ENCODE assay signal across 17 mouse cellular contexts in genomic region chr8:123819683-123820610, GRCm38 (mm10). TPM values are rescaled to one million over a fixed set of nuclear protein-coding genes. Genes with fewer than 3 reads are reported as not detected.
DNase-seq lines count a peak whose midpoint lies in the region; ATAC-seq and TF ChIP-seq lines count a peak whose summit lies in the region.
"Had no signal": no experiment of that assay in that cellular context is flagged by ENCODE, and none has a peak within 500 bp of the region (broad histone marks: within the 10 kb centered on the region; RNA-seq: fewer than 3 reads in every experiment).

No protein-coding gene starts in this region.

- no peaks in the 10 kb centered on the region for H3K9me3 ChIP-seq in kidney, embryonic 14.5 days (ENCODE audit: control insufficient read depth, low read length)
- no peaks in the 10 kb centered on the region for H3K9me3 ChIP-seq in intestine, postnatal 0 days (ENCODE audit: control insufficient read depth)
- peaks cover 15% of the 10 kb centered on the region for H3K9me3 ChIP-seq in forebrain, embryonic 10.5 days
- H3K9me3 ChIP-seq: forebrain, embryonic 12.5 days; limb, embryonic 15.5 days; midbrain, embryonic 13.5 days had no signal

- no peaks in the 10 kb centered on the region for H3K27me3 ChIP-seq in kidney, embryonic 14.5 days (ENCODE audit: control insufficient read depth, insufficient read depth, low read length)
- no peaks in the 10 kb centered on the region for H3K27me3 ChIP-seq in intestine, postnatal 0 days (replicated peaks; ENCODE audit: control insufficient read depth, insufficient read depth, low read length)
- H3K27me3 ChIP-seq in forebrain, embryonic 10.5 days (ENCODE audit: poor library complexity, severe bottlenecking) = no peaks in the 10 kb centered on the region
- H3K27me3 ChIP-seq: embryonic facial prominence, embryonic 12.5 days; forebrain, embryonic 12.5 days; limb, embryonic 15.5 days; midbrain, embryonic 13.5 days had no signal

- no peaks in the 10 kb centered on the region for H3K4me1 ChIP-seq in kidney, embryonic 14.5 days (ENCODE audit: control insufficient read depth, insufficient read depth, low read length)
- peaks cover 6% of the 10 kb centered on the region; the same call in 1 of the 2 replicates for H3K4me1 ChIP-seq in intestine, postnatal 0 days (replicated peaks; ENCODE audit: control insufficient read depth, insufficient read depth, low read length)
- H3K4me1 ChIP-seq in forebrain, embryonic 10.5 days = peaks cover 6% of the 10 kb centered on the region; the same call in 1 of the 2 replicates
- H3K4me1 ChIP-seq: embryonic facial prominence, embryonic 12.5 days; forebrain, embryonic 12.5 days; limb, embryonic 15.5 days; midbrain, embryonic 13.5 days had no signal

- no peak overlapping the region for H3K27ac ChIP-seq in kidney, embryonic 14.5 days (ENCODE audit: low read depth, low read length)
- peak overlapping the region; percentile 89 for H3K27ac ChIP-seq in intestine, postnatal 0 days (ENCODE audit: low read depth, low read length)
- H3K27ac ChIP-seq in forebrain, embryonic 10.5 days = no peak overlapping the region
- H3K27ac ChIP-seq: embryonic facial prominence, embryonic 12.5 days; forebrain, embryonic 12.5 days; limb, embryonic 15.5 days; midbrain, embryonic 13.5 days had no signal

- DNase-seq in kidney, adult 11 months = peak; percentile 61
- DNase-seq in liver = peak; percentile 39
- no peak for DNase-seq in layer of hippocampus, adult 11-12 months (ENCODE audit: low spot score)
- no peak for DNase-seq in forebrain, embryonic 10.5 days (ENCODE audit: extremely low spot score, low spot score)
- DNase-seq: cerebellum, adult 11-12 months; heart, postnatal 10 days; lung, postnatal 36 days; right cerebral cortex, adult 18-20 months had no signal

- no peaks in the 10 kb centered on the region; the same call in 1 of the 2 replicates for H3K36me3 ChIP-seq in kidney, embryonic 14.5 days (ENCODE audit: control insufficient read depth, insufficient read depth, low read length)
- H3K36me3 ChIP-seq in intestine, postnatal 0 days (ENCODE audit: control insufficient read depth, insufficient read depth) = peaks cover 21% of the 10 kb centered on the region
- peaks cover 98% of the 10 kb centered on the region for H3K36me3 ChIP-seq in forebrain, embryonic 10.5 days (replicated peaks)

- H3K9ac ChIP-seq in kidney, embryonic 14.5 days (ENCODE audit: low read depth, low read length) = no peak overlapping the region
- no peak overlapping the region; the same call in 1 of the 2 replicates for H3K9ac ChIP-seq in intestine, postnatal 0 days (ENCODE audit: low read depth, low read length)
- H3K9ac ChIP-seq: embryonic facial prominence, embryonic 12.5 days; forebrain, embryonic 12.5 days; limb, embryonic 15.5 days; midbrain, embryonic 13.5 days had no signal

- ATAC-seq in kidney, embryonic 14.5 days (ENCODE audit: low FRiP score, low TSS enrichment) = no peak
- ATAC-seq in intestine, postnatal 0 days = peak; percentile 92
- peak; percentile 63 for ATAC-seq in megakaryocyte progenitor cell, adult 5-6 weeks (replicated peaks; ENCODE audit: poor library complexity)
- no peak for ATAC-seq in frontal cortex, adult (ENCODE audit: low TSS enrichment)
- ATAC-seq: hindbrain, embryonic 16.5 days; midbrain, embryonic 13.5 days had no signal

- no peak for TF ChIP-seq CTCF in intestine, postnatal 0 days (IDR thresholded peaks at IDR 0.05; ENCODE audit: low read depth)

- no peak overlapping the region for H3K4me2 ChIP-seq in kidney, embryonic 14.5 days (replicated peaks; ENCODE audit: low read depth, low read length)
- peak overlapping the region; percentile 54 for H3K4me2 ChIP-seq in intestine, postnatal 0 days (replicated peaks; ENCODE audit: low read depth)
- H3K4me2 ChIP-seq: embryonic facial prominence, embryonic 12.5 days; forebrain, embryonic 12.5 days; limb, embryonic 15.5 days; midbrain, embryonic 13.5 days had no signal

- no peak overlapping the region for H3K4me3 ChIP-seq in kidney, embryonic 14.5 days (ENCODE audit: low read length)
- 0 out of 2 replicates have a peak overlapping the region, but pooled peaks have one; percentile 5 for H3K4me3 ChIP-seq in intestine, postnatal 0 days (ENCODE audit: low read depth, low read length)
- no peak overlapping the region for H3K4me3 ChIP-seq in forebrain, embryonic 10.5 days
- H3K4me3 ChIP-seq: embryonic facial prominence, embryonic 12.5 days; forebrain, embryonic 12.5 days; limb, embryonic 15.5 days; midbrain, embryonic 13.5 days had no signal

- 91% methylated on average over 19 of the region's 19 CpGs for WGBS in kidney, embryonic 14.5 days
- WGBS in intestine, postnatal 0 days = 42% methylated on average over 19 of the region's 19 CpGs
- 95% methylated on average over 19 of the region's 19 CpGs for WGBS in forebrain, embryonic 10.5 days

RNA-seq across cellular contexts. Expression of gene Rab4a, which starts 14.2 kb away (rescaled TPM):
- 33.3 and 45.3 TPM in 2 replicates for polyA plus RNA-seq in kidney, embryonic 14.5 days (2014; fragmentation: Nextera tagmentation; extraction: Ambion mirVana)
- 104 TPM in 2 replicates for polyA plus RNA-seq in intestine, postnatal 0 days (2015; fragmentation: Nextera tagmentation; extraction: Ambion mirVana)
- 5.3 and 12.5 TPM in 2 replicates for total RNA-seq in megakaryocyte progenitor cell, adult 5-6 weeks (2015)
- 5.2 and 5.9 TPM in 2 replicates for total RNA-seq in megakaryocyte progenitor cell, adult 5-6 weeks (2017)
- 74.9 and 77.6 TPM in 2 replicates for polyA plus RNA-seq in forebrain, embryonic 10.5 days (2016; fragmentation: Nextera tagmentation; extraction: Ambion mirVana)

RNA-seq across cellular contexts. Expression of gene Ccsap, which starts 40.1 kb away (rescaled TPM):
- polyA plus RNA-seq in kidney, embryonic 14.5 days (2014; fragmentation: Nextera tagmentation; extraction: Ambion mirVana) = 2.7 and 4.0 TPM in 2 replicates
- polyA plus RNA-seq in intestine, postnatal 0 days (2015; fragmentation: Nextera tagmentation; extraction: Ambion mirVana) = 1.5 and 1.8 TPM in 2 replicates
- total RNA-seq in megakaryocyte progenitor cell, adult 5-6 weeks (2015) = 5.3 and 6.9 TPM in 2 replicates
- total RNA-seq in megakaryocyte progenitor cell, adult 5-6 weeks (2017) = 6.3 and 8.4 TPM in 2 replicates
- 7.3 and 8.2 TPM in 2 replicates for polyA plus RNA-seq in forebrain, embryonic 10.5 days (2016; fragmentation: Nextera tagmentation; extraction: Ambion mirVana)

Comparison
In these comparisons a context has a peak if more than half of its experiments do, and no peak if none do; other contexts are left out.
1. DNase-seq: peak in kidney, adult 11 months (single experiment) and liver (single experiment); none in layer of hippocampus, adult 11-12 months (single experiment) and forebrain, embryonic 10.5 days (single experiment).
2. ATAC-seq: peak in intestine, postnatal 0 days (single experiment) and megakaryocyte progenitor cell, adult 5-6 weeks (single experiment); none in kidney, embryonic 14.5 days (single experiment) and frontal cortex, adult (single experiment).